Mouse (Mus musculus) heart, postnatal 25 days (tissue): ENCODE measurements at regions not wholly inside any gene's neighbourhood (a gene's known extent, or its start where the extent isn't known, plus 50 kb on each side); places are given as distances from the start of the nearest gene placed in this dataset.

Experiments
- DNase-seq: peaks from one replicate; pipeline ENCODE4 v3.0.0; 2022; ENCODE audit warnings: low spot score
- intact Hi-C: fragments of 180-260 bp; cut with DNase I; formaldehyde crosslinking; loops from one replicate; pipeline ENCODE4 v1.15.1; 2025

DNA sequence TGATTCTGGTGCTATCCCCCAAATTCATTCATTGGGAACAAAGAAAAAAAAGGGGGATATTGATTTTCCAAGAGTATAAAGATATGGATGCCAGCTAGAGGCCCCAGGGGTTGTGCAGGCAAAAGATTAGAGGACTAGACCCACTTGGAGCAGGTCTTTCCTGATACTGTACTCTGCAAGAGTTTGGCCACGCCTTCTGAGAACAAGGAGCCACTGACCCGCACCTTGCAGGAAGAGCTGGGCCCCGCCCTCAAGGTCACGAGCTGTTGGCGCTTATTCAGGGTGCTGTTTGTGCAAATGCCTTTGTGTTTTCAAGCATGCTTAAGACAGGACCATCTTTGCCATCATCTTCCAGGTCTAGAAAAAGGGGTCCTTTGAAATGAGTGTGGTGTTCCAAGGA is 54.5 kb upstream of the Slc7a1 start:
- no peak for DNase-seq

DNA sequence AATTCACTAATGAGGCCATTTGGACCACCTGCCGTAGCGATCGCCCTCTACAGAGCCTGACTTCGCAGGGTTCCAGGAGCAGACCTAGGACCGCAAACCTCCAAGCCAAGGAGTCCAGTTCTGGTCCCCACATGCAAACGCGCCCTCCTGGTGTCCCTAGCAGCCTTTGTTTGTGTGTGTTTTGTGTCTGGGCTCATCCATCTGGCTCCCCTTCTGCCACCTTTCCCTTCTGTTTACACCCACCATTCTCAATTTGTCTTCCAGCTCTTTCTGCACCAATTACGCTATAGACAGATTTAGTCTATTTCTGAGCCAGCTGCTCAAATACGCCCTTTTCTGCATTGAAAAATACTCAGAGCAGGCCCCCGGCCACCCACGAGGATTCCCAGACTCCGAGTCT is 54.1 kb upstream of the Slc7a1 start:
- no peak for DNase-seq
- intact Hi-C loops = loop anchor here (5.0 kb wide), 1 partner anchor 339 kb away; no protein-coding TSS in a partner anchor

More for the DNA sequence above, 54.5 kb upstream of the Slc7a1 start:
- intact Hi-C loops = loop anchor here (5.0 kb wide), 1 partner anchor 338 kb away; no protein-coding TSS in a partner anchor

GRCm38 (mm10) chr5:148452909-148453632 is 53.4 kb upstream of the Slc7a1 start:
- DNase-seq = no peak
- intact Hi-C loops = loop anchor here (5.0 kb wide), 1 partner anchor 339 kb away; no protein-coding TSS in a partner anchor

GRCm38 (mm10) chr5:148451811-148452210 is 52.1 kb upstream of the Slc7a1 start:
- DNase-seq = no peak

DNA sequence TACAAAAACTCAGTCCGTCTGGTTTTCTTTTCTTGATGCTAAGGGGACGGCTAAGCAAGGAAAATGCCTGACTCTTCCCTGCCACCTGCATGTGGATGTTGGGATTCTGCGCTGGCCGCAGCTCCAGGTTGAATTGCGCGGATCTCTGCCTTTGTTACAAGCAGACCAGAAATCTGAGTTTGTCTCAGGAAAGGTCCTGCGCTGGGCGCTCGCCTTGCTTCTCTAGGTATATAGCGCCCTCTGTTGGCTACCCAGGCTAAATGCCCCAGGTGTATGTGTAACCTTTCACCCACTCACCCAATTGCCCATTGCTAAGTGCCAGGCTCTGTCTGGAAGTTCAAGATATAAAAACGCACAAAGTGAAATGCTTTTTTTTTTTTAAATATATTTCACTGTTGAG is 51.2 kb upstream of the Slc7a1 start:
- intact Hi-C loops = loop anchor here (1.0 to 5.0 kb wide), 2 partner anchors 119 to 341 kb away; no protein-coding TSS in a partner anchor
- peak; percentile 23 for DNase-seq

More at GRCm38 (mm10) chr5:148451811-148452210, 52.1 kb upstream of the Slc7a1 start:
- intact Hi-C loops = loop anchor here (1.0 to 5.0 kb wide), 2 partner anchors 120 to 340 kb away; no protein-coding TSS in a partner anchor
